Mouse (Mus musculus) liver, embryonic 14.5 days (tissue): ENCODE data around the gene Btbd10.

Experiments used
- CTCF ChIP-seq: IDR thresholded peaks from 2 replicates; pipeline ENCODE4 v1.5.1; 2016; ENCODE audit warnings: antibody characterized with exemption, low read depth, control low read depth
- EP300 ChIP-seq: IDR thresholded peaks from 2 replicates; pipeline ENCODE4 v1.6.1; 2016; ENCODE audit warnings: antibody characterized with exemption, low read depth

GRCm38 (mm10) chr7:113277245-113277644, 91.9 kb downstream of the Btbd10 start:
- no peak for TF ChIP-seq CTCF
- no peak for TF ChIP-seq EP300
